Mouse (Mus musculus): Measurements from ENCODE around the gene Gm36028. TPM values are rescaled to one million over a fixed set of nuclear protein-coding genes. Genes with fewer than 3 reads are reported as not detected.
A peak's percentile ranks its signal among the peaks of the same experiment; 100 is the strongest.

The Gm36028 gene
- polyA plus RNA-seq, 1 experiment from 2014 or later = not detected

DNA sequence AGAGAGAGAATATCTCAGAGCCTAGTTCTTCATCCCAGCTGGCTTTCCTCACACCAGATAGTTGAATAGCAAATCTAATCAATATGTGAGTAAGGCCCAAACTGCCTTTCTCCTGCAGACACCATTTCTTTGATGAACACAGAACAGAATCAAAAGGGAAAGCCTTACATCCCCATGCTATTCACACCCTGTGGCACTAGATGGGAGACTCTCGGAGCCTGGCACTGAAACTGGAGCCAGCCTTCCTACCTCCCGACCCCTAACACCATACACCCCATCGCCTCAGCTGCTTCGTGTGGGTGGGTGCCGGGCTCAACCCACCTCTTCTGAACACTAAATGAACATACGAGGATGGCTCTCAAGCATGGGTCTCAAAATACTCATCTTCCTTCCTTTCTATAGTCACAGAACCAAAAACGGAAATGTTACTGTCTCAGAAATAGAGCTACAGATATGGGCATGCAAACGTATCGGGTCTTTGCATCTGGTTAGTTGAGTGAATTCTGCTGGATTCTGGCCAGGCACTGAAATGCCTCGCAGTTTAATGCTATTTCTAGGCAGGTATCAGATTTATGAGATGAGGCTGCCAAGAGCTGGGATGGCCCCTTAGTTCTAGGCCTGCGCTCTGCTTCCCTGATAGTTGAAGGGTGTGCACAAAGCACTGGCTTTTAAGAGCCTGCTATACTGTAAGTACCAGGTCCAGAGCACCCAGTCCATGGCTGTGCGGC lies 36.0 kb downstream of the Gm36028 start:
- Histone ChIP-seq H3K4me2 (ENCODE audit: low read length) (no peak overlapping the region), H3K4me1 (ENCODE audit: control insufficient read depth, insufficient read depth, low read depth, low read length) (no peaks in the 10 kb centered on the region), H3K4me3 (ENCODE audit: low read length) (no peak overlapping the region), H3K9me3 (ENCODE audit: control insufficient read depth, low read length) (no peaks in the 10 kb centered on the region), H3K36me3 (ENCODE audit: control insufficient read depth, insufficient read depth, low read length) (0 out of 2 replicates have a peak, but pooled peaks cover 2% of the 10 kb centered on the region), H3K9ac (ENCODE audit: low read depth, low read length) (no peak overlapping the region), H3K27me3 (replicated peaks; ENCODE audit: control insufficient read depth, insufficient read depth, low read length) (no peaks in the 10 kb centered on the region), H3K27ac (ENCODE audit: low read depth, low read length) (no peak overlapping the region)
- ATAC-seq = no peak
- 82% methylated on average over 12 of the region's 12 CpGs for WGBS

DNA sequence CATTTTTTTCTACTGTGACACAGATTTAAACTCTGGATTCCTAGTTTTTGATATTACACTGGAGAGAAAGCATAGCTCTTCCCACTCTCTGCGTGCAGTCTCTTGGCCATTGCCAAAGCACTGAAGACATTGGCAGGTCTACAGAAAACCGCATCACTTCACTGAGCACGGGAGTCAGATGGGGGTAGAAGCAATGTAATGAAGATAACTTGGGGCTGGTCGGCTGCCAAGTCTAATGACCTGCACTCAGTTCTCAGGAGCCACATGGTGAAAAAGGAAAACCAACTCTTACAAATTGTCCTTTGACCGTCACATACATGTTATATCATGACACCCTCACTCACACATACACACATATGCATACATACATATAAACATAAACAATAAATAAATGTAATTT lies 37.0 kb downstream of the Gm36028 start:
- H3K4me2 ChIP-seq (ENCODE audit: low read length) = no peak overlapping the region
- H3K4me3 ChIP-seq (ENCODE audit: low read length) = no peak overlapping the region
- no peaks in the 10 kb centered on the region for H3K4me1 ChIP-seq (ENCODE audit: control insufficient read depth, insufficient read depth, low read depth, low read length)
- no peaks in the 10 kb centered on the region for H3K9me3 ChIP-seq (ENCODE audit: control insufficient read depth, low read length)
- peak; percentile 56; the same call in 1 of the 2 replicates for ATAC-seq
- 60% methylated on average over 5 of the region's 5 CpGs for WGBS
- H3K9ac ChIP-seq (ENCODE audit: low read depth, low read length) = no peak overlapping the region
- no peaks in the 10 kb centered on the region for H3K27me3 ChIP-seq (replicated peaks; ENCODE audit: control insufficient read depth, insufficient read depth, low read length)
- H3K27ac ChIP-seq (ENCODE audit: low read depth, low read length) = no peak overlapping the region
- H3K36me3 ChIP-seq (ENCODE audit: control insufficient read depth, insufficient read depth, low read length) = 0 out of 2 replicates have a peak, but pooled peaks cover 2% of the 10 kb centered on the region

DNA sequence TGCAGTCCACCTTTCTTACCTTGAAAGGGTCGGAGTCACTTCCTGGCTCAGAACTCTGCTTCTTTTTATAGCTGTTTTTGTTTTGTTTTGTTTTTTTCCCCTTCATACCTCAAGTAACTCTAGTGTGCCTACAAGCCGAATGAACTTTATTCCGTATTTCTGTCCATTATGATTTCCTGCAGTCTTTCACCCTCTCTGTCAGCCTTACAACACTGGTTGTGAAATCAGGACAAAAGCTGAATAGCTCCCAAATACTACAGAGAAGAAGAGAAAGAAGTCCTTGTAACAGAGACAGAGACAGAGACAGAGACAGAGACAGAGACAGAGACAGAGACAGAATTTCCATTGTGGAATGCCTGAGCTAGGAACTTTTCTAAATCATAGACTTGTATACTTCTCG lies 43.0 kb downstream of the Gm36028 start:
- H3K4me2 ChIP-seq (ENCODE audit: low read length) = no peak overlapping the region
- H3K27me3 ChIP-seq (replicated peaks; ENCODE audit: control insufficient read depth, insufficient read depth, low read length) = no peaks in the 10 kb centered on the region
- H3K36me3 ChIP-seq (ENCODE audit: control insufficient read depth, insufficient read depth, low read length) = no peaks in the 10 kb centered on the region
- no peak overlapping the region for H3K9ac ChIP-seq (ENCODE audit: low read depth, low read length)
- H3K4me3 ChIP-seq (ENCODE audit: low read length) = no peak overlapping the region
- no peaks in the 10 kb centered on the region for H3K9me3 ChIP-seq (ENCODE audit: control insufficient read depth, low read length)
- 90% methylated on average over 4 of the region's 4 CpGs for WGBS
- peaks cover 7% of the 10 kb centered on the region for H3K4me1 ChIP-seq (ENCODE audit: control insufficient read depth, insufficient read depth, low read depth, low read length)
- no peak for ATAC-seq
- H3K27ac ChIP-seq (ENCODE audit: low read depth, low read length) = no peak overlapping the region

DNA sequence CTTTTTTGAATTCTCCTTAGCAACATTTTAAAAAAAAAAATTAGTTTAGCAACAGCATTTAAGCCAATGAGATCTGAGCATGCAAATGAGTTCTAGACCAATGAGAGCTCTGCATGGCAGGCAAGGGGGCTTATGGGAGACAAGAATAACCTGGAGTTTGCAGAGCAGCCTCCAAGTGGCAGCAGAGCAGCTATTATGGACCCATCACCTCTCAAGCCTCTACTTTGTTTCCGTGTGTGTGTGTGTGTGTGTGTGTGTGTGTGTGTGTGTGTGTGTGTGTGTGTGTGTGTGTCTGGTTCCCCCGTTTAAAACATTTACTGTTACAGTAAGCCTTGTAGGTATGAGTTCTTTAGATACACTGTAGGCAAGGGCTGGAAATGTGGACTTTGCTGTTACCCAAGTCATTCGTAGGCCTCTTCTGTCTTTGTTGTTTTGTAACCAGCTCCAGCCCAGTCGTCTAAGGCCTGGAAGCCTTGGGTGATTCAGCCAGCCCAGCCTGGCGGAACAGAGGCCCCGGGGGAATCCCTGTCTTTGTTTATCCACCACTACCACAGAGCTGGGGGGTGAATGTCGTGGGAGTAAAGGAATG lies 46.5 kb downstream of the Gm36028 start:
- Histone ChIP-seq H3K4me2 (ENCODE audit: low read length) (peak overlapping the region; percentile 14; the same call in 1 of the 2 replicates), H3K9ac (ENCODE audit: low read depth, low read length) (no peak overlapping the region), H3K36me3 (ENCODE audit: control insufficient read depth, insufficient read depth, low read length) (no peaks in the 10 kb centered on the region), H3K4me3 (ENCODE audit: low read length) (no peak overlapping the region), H3K27ac (ENCODE audit: low read depth, low read length) (peak overlapping the region; percentile 26), H3K9me3 (ENCODE audit: control insufficient read depth, low read length) (no peaks in the 10 kb centered on the region), H3K27me3 (replicated peaks; ENCODE audit: control insufficient read depth, insufficient read depth, low read length) (no peaks in the 10 kb centered on the region), H3K4me1 (ENCODE audit: control insufficient read depth, insufficient read depth, low read depth, low read length) (peaks cover 18% of the 10 kb centered on the region)
- peak; percentile 93 for ATAC-seq
- WGBS = 23% methylated on average over 7 of the region's 7 CpGs

DNA sequence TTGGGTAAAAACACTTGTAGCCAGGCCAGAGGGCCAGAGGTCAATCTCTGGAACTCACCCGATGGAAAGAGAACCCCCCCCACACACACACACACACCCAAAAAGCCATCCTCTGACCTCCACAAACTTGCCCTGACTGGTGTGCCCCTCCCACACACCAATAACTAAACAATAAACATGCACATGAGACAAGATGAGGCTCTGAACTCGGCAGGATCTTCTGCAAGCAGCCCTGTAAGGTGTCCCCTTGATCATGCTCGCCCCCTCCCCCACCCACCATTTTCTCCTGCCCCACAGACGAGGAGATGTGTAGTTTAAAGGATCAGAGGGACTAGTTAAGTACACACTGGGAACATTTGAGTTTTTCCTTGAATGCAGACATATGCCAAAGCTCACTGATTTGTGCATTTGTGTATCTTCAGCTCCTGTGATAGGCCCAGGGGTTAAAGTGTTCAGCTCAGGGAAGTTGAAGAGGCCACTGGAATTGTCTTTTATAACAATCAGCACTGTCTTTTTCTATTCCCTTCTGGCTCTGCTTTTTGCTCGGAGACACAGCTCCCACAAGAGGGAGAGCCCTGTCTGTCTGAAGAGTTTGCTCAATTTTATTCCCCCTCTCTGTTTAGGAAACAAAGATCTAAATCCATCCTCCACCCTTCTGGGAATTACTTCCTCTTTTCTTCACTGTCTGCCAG lies 47.1 kb downstream of the Gm36028 start:
- no peak overlapping the region for H3K4me3 ChIP-seq (ENCODE audit: low read length)
- peaks cover 23% of the 10 kb centered on the region for H3K4me1 ChIP-seq (ENCODE audit: control insufficient read depth, insufficient read depth, low read depth, low read length)
- no peaks in the 10 kb centered on the region for H3K9me3 ChIP-seq (ENCODE audit: control insufficient read depth, low read length)
- no peaks in the 10 kb centered on the region for H3K27me3 ChIP-seq (replicated peaks; ENCODE audit: control insufficient read depth, insufficient read depth, low read length)
- H3K4me2 ChIP-seq (ENCODE audit: low read length) = peak overlapping the region; percentile 14; the same call in 1 of the 2 replicates
- peak overlapping the region; percentile 58 for H3K27ac ChIP-seq (ENCODE audit: low read depth, low read length)
- ATAC-seq = no peak; the same call in 1 of the 2 replicates
- WGBS = 36% methylated on average over 5 of the region's 5 CpGs
- H3K36me3 ChIP-seq (ENCODE audit: control insufficient read depth, insufficient read depth, low read length) = no peaks in the 10 kb centered on the region
- H3K9ac ChIP-seq (ENCODE audit: low read depth, low read length) = no peak overlapping the region

DNA sequence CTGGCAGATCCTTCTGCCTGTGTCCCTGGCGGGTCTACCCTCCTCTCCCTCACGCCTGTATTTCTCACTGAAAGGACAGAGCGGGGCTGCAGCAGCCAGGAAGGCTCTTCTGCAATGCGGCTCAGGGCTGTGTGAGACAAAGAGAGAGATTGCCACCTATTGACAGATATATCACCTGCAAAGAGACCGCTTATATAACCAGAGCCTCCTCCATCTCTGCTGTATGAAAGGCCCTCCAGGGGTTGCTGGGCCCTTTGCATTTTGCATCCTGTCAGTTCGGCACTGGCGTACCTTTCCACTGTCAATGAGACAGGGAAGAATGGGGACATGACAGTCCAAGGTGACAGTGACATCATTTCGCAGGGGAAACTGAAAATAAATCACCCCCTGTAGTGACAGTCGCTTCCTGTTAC lies 48.5 kb downstream of the Gm36028 start:
- Histone ChIP-seq H3K4me1 (ENCODE audit: control insufficient read depth, insufficient read depth, low read depth, low read length) (peaks cover 23% of the 10 kb centered on the region), H3K36me3 (ENCODE audit: control insufficient read depth, insufficient read depth, low read length) (no peaks in the 10 kb centered on the region), H3K9ac (ENCODE audit: low read depth, low read length) (peak overlapping the region; percentile 54), H3K27ac (ENCODE audit: low read depth, low read length) (peak overlapping the region; percentile 81), H3K9me3 (ENCODE audit: control insufficient read depth, low read length) (no peaks in the 10 kb centered on the region), H3K27me3 (replicated peaks; ENCODE audit: control insufficient read depth, insufficient read depth, low read length) (no peaks in the 10 kb centered on the region), H3K4me3 (ENCODE audit: low read length) (no peak overlapping the region), H3K4me2 (ENCODE audit: low read length) (peak overlapping the region; percentile 35)
- ATAC-seq = peak; percentile 88
- WGBS = 27% methylated on average over 9 of the region's 9 CpGs

DNA sequence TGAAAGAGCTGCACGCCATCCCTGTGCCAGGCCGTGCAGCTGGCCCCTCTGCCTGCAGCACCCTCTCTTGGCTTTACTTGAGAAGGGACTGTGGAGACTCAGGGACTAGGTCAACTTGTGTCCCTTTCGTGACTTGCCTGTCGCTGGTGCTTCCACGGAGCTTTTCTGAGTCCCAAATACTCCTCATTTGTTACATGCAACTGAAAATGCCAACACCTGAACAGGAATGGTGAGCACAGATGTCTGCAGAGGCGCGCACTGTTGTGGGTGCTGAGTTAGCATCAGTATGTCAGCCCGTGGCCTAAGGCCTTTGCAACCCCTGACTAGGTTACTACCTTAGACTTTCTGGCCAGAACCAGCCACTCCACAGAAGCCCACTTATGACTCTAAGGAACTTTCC lies 49.1 kb downstream of the Gm36028 start:
- Histone ChIP-seq H3K4me1 (ENCODE audit: control insufficient read depth, insufficient read depth, low read depth, low read length) (peaks cover 23% of the 10 kb centered on the region), H3K36me3 (ENCODE audit: control insufficient read depth, insufficient read depth, low read length) (no peaks in the 10 kb centered on the region), H3K4me2 (ENCODE audit: low read length) (no peak overlapping the region), H3K27me3 (replicated peaks; ENCODE audit: control insufficient read depth, insufficient read depth, low read length) (no peaks in the 10 kb centered on the region), H3K9ac (ENCODE audit: low read depth, low read length) (peak overlapping the region; percentile 54; the same call in 1 of the 2 replicates), H3K9me3 (ENCODE audit: control insufficient read depth, low read length) (no peaks in the 10 kb centered on the region), H3K4me3 (ENCODE audit: low read length) (no peak overlapping the region), H3K27ac (ENCODE audit: low read depth, low read length) (peak overlapping the region; percentile 81)
- 0 out of 2 replicates have a peak, but pooled peaks have one; percentile 1 for ATAC-seq
- 89% methylated on average over 8 of the region's 8 CpGs for WGBS

DNA sequence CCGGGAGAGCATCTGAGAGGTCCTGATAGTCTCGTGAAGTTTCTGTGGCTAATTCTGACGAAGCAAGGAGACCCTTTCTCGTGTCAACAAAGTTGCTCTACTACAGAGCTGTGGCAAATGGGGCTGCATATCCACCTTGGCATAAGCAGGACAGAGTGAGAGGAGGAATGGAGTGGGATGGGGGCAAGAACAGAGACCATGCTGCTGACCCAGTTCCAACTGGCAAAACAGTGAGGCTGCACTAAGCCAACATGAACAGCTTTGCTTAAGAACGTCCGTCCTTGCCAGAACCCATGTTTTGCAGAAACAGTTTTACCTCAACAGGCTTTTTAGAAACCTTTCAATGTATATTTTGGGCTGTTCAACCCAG lies 51.3 kb downstream of the Gm36028 start:
- H3K4me2 ChIP-seq (ENCODE audit: low read length) = no peak overlapping the region
- H3K4me1 ChIP-seq (ENCODE audit: control insufficient read depth, insufficient read depth, low read depth, low read length) = peaks cover 21% of the 10 kb centered on the region
- WGBS = 69% methylated on average over 6 of the region's 6 CpGs
- no peaks in the 10 kb centered on the region for H3K27me3 ChIP-seq (replicated peaks; ENCODE audit: control insufficient read depth, insufficient read depth, low read length)
- H3K9me3 ChIP-seq (ENCODE audit: control insufficient read depth, low read length) = no peaks in the 10 kb centered on the region
- no peak overlapping the region for H3K27ac ChIP-seq (ENCODE audit: low read depth, low read length)
- no peak for ATAC-seq
- H3K36me3 ChIP-seq (ENCODE audit: control insufficient read depth, insufficient read depth, low read length) = no peaks in the 10 kb centered on the region
- no peak overlapping the region for H3K9ac ChIP-seq (ENCODE audit: low read depth, low read length)
- no peak overlapping the region for H3K4me3 ChIP-seq (ENCODE audit: low read length)

Measured in hindbrain, embryonic 16.5 days (tissue).